Mouse (Mus musculus): ENCODE results near the gene Map1lc3b. TPM values are rescaled to one million over a fixed set of nuclear protein-coding genes. Genes with fewer than 3 reads are reported as not detected.

Gene Map1lc3b
- polyA plus RNA-seq (2012; rRNA removed): 75.6 and 76.7 TPM in 2 replicates

DNA sequence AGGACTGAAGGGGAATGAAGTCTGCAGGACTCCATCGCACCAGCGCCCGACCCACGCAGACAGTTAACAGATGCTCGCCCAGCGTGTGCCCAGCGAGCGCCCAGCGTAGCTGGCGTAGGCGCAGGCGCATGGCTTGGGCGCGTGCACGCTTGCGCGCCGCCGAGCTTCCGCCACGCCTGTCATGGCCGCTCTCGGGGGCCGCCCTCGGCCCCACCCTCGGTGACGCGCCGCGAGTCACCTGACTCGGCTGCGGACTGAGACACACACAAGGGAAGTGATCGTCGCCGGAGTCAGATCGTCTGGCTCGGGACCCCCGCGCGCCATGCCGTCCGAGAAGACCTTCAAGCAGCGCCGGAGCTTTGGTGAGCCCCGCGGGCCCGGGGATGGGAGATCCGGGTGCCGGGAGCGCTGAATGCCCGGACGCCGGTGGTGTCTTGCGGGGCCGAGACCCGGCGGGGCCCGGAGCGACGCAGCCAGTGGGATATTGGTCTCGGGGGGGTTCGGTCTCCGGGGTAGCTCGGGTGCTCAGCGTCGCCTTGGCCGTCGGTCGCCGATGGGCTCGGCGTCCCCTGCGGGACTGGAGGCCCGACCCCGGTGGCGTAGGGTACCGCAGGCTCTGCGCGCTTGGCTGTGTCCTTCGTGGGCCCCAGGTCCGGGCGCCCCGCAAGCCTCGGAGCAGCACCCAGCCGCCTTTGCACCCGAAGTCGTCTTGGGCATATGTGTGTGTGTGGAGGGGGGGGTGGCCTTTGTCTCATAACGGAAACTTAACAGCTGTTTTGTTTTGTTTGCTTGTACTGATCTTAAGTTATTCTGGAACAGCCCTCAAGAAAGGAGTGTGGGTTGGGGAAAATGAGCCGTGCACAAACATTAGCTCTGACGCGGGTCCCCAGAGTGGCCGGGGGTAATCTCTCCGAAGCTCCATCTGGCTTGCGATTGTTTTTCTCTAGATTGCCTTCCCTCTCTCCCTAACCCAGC is at the start of gene Map1lc3b:
TSS of gene Map1lc3b (plus strand) at position 159 of the 975 bp plus-strand sequence.

DNA sequence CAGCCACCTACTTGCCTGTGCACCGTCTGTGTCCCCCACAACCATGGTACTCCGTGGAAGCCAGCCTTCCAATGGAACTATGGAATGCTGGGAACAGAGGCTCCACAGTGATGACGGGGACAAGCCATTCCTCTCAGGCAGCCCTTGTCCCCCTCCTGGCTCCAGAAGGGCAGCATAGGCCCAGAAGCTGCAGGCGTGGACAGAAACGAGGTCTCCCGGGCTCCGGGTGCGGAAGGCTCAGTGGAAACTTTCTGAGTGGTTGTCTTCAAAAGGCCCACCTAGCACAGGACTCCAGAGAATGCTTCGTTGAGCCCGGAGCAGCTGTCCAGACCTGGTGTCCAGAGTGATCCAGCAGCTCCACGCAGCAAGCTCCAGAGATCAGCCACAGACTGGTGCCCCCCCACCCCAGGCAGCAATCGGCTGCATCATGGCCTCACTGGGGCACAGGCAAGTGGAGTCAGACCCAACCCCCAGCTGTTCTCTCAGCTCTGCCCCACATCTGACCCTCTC is 45.8 kb upstream of the Map1lc3b start, which contains the start of gene 1700018B08Rik:
TSS of gene 1700018B08Rik (minus strand) at position 45 of the 510 bp plus-strand sequence.

DNA sequence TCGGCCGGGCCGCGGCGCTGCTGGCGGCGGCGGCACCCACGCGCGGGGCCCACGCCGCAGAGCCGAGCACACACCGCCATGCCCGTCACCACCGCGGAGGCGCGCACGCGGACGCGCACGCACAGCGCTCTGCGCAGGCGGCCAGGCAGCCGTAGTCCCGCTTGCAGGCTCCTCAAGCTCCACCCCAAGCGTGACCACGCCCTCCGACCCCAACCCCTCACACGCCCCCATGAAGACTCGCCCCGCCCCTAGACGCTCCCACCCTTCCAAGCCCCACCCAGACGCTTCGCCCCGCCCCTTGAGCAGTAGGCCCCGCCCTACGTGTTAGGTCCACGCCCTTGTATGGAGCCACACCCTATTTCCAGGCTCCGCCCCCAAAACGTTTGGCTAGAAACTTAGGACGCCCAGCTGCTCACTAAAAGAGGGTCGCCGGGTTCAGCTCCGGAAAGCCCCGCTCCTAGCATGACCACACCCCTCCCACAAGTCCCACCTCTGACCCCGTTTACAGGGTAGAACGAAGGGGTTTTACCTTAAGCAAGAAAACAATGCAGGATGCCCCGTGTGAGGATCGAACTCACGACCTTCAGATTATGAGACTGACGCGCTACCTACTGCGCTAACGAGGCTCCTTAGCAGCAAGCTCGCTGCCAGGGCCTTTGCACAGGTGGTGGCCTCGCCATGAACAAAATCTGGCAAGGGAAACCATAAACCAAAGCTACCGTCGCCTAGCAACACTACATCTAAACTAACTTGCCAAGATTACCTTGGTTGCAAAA is 11.3 kb upstream of the Map1lc3b start, which contains the start of gene Fbxo31:
TSS of gene Fbxo31 (minus strand) at position 131 of the 776 bp plus-strand sequence.

Other genes starting within 250 kb of the Map1lc3b start
- not detected in 2 replicates for gene 1700018B08Rik, start 46.0 kb upstream of the Map1lc3b start, polyA plus RNA-seq (2012; rRNA removed)
- 43.8 and 55.2 TPM in 2 replicates for gene Fbxo31, start 11.6 kb upstream of the Map1lc3b start, polyA plus RNA-seq (2012; rRNA removed)
- 27.0 and 28.5 TPM in 2 replicates for gene Zcchc14, start 62.5 kb downstream of the Map1lc3b start, polyA plus RNA-seq (2012; rRNA removed)
- 1.5 and 1.8 TPM in 2 replicates for gene Jph3, start 139.3 kb downstream of the Map1lc3b start, polyA plus RNA-seq (2012; rRNA removed)
- gene Klhdc4, start 239.2 kb downstream of the Map1lc3b start, polyA plus RNA-seq (2012; rRNA removed): 12.4 and 15.3 TPM in 2 replicates

Measured in colon, adult 2 months (tissue).